Mouse (Mus musculus): ENCODE results near the gene Rp2. TPM values are rescaled to one million over a fixed set of nuclear protein-coding genes. Genes with fewer than 3 reads are reported as not detected.
"Not testable (repeated sequence)": the region's sequence is repeated elsewhere in the genome, so short reads cannot be mapped to it uniquely, and the experiment has no call there.

Rp2 gene
- polyA plus RNA-seq, 1 experiment from 2014 or later, result 18.9 TPM

DNA sequence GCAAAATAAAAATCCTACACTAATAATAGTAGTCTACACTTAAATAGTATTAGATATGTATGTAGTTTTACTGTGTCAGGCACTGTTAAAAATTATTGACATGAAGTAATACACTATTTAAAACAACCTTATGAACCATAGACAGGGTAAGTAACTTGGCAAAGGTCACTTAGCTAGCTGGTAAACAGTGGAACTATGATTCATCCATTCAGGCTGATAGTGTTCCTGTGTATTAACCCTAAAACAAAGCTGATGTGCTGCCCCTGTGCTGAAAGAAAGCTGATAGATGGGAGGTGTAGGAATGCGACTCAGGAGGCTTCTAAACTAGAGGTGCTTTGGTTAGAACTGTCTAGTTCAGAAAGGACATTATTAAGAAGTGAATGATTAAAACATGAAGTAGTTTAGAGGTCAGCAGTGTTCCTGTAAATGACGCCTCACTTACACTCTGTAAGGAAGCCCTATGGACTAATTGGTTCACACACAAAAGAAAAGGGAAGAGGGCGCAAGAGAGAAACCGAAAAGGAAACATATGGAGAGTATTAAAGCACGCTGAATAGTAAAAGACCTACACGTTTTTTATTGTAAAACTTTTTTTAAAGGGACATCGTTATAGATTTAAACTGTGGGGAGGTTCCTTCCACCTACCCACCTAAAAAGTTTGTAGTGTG lies 15.2 kb downstream of the Rp2 start:
- H3K27me3 ChIP-seq (replicated peaks; ENCODE audit: control insufficient read depth, insufficient read depth, low read length), result no peaks in the 10 kb centered on the region
- no peak overlapping the region for H3K4me2 ChIP-seq (ENCODE audit: low read length)
- no peaks in the 10 kb centered on the region for H3K4me1 ChIP-seq (replicated peaks; ENCODE audit: control insufficient read depth, insufficient read depth, low read length)
- H3K27ac ChIP-seq (ENCODE audit: low read depth), result no peak overlapping the region
- DNase-seq (ENCODE audit: low spot score) (no peak), ATAC-seq (replicated peaks; ENCODE audit: low FRiP score, low TSS enrichment, low read depth) (no peak)
- WGBS, result 84% methylated on average over 7 of the region's 7 CpGs
- H3K9me3 ChIP-seq (ENCODE audit: control insufficient read depth, low read length), result no peaks in the 10 kb centered on the region
- H3K36me3 ChIP-seq (ENCODE audit: control insufficient read depth, insufficient read depth, low read length), result peaks cover 6% of the 10 kb centered on the region
- H3K4me3 ChIP-seq (ENCODE audit: low read depth, low read length), result no peak overlapping the region
- H3K9ac ChIP-seq (ENCODE audit: low read length), result no peak overlapping the region

- Histone ChIP-seq H3K36me3 (ENCODE audit: control insufficient read depth, insufficient read depth, low read length) (peaks cover 6% of the 10 kb centered on the region), H3K9ac (ENCODE audit: low read length) (no peak overlapping the region), H3K27ac (ENCODE audit: low read depth) (no peak overlapping the region), H3K4me3 (ENCODE audit: low read depth, low read length) (no peak overlapping the region), H3K4me1 (replicated peaks; ENCODE audit: control insufficient read depth, insufficient read depth, low read length) (no peaks in the 10 kb centered on the region), H3K4me2 (ENCODE audit: low read length) (no peak overlapping the region), H3K27me3 (replicated peaks; ENCODE audit: control insufficient read depth, insufficient read depth, low read length) (no peaks in the 10 kb centered on the region), H3K9me3 (ENCODE audit: control insufficient read depth, low read length) (no peaks in the 10 kb centered on the region)
- no peak for ATAC-seq (replicated peaks; ENCODE audit: low FRiP score, low TSS enrichment, low read depth)
- 93% methylated on average over 6 of the region's 6 CpGs for WGBS
- no peak for DNase-seq (ENCODE audit: low spot score)
Observed at GRCm38 (mm10) chrX:20382260-20382659, 18.0 kb downstream of the Rp2 start.

- no peak overlapping the region for H3K9ac ChIP-seq (ENCODE audit: low read length)
- H3K4me2 ChIP-seq (ENCODE audit: low read length), result no peak overlapping the region
- H3K4me1 ChIP-seq (replicated peaks; ENCODE audit: control insufficient read depth, insufficient read depth, low read length), result no peaks in the 10 kb centered on the region
- H3K27ac ChIP-seq (ENCODE audit: low read depth), result no peak overlapping the region
- no peak for DNase-seq (ENCODE audit: low spot score)
- no peaks in the 10 kb centered on the region for H3K27me3 ChIP-seq (replicated peaks; ENCODE audit: control insufficient read depth, insufficient read depth, low read length)
- H3K4me3 ChIP-seq (ENCODE audit: low read depth, low read length), result no peak overlapping the region
- no peaks in the 10 kb centered on the region; the same call in 1 of the 2 replicates for H3K36me3 ChIP-seq (ENCODE audit: control insufficient read depth, insufficient read depth, low read length)
- no peaks in the 10 kb centered on the region for H3K9me3 ChIP-seq (ENCODE audit: control insufficient read depth, low read length)
- no peak for ATAC-seq (replicated peaks; ENCODE audit: low FRiP score, low TSS enrichment, low read depth)
- 74% methylated on average over 3 of the region's 3 CpGs for WGBS
Observed at GRCm38 (mm10) chrX:20387006-20387405, 22.7 kb downstream of the Rp2 start.

DNA sequence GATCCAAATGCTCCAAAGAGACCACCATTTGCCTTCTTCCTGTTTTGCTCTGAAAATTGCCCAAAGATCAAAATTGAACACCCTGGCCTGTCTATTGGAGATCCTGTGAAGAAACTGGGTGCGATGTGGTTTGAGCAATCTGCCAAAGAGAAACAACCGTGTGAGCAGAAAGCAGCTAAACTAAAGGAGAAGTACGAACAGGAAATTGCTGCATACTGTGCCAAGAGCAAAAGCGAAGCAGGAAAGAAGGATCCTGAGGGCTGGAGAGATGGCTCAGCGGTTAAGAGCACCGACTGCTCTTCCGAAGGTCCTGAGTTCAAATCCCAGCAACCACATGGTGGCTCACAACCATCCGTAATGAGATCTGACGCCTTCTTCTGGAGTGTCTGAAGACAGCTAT lies 27.7 kb downstream of the Rp2 start:
- H3K4me3 ChIP-seq (ENCODE audit: low read depth, low read length); H3K27me3 ChIP-seq (replicated peaks; ENCODE audit: control insufficient read depth, insufficient read depth, low read length); H3K9ac ChIP-seq (ENCODE audit: low read length); DNase-seq (ENCODE audit: low spot score); H3K36me3 ChIP-seq (ENCODE audit: control insufficient read depth, insufficient read depth, low read length); H3K27ac ChIP-seq (ENCODE audit: low read depth); H3K9me3 ChIP-seq (ENCODE audit: control insufficient read depth, low read length); H3K4me2 ChIP-seq (ENCODE audit: low read length); H3K4me1 ChIP-seq (replicated peaks; ENCODE audit: control insufficient read depth, insufficient read depth, low read length); ATAC-seq (replicated peaks; ENCODE audit: low FRiP score, low TSS enrichment, low read depth): not testable (repeated sequence)
- 90% methylated on average over 9 of the region's 9 CpGs for WGBS

- no peak overlapping the region for H3K4me3 ChIP-seq (ENCODE audit: low read depth, low read length)
- WGBS, result 67% methylated on average over 3 of the region's 3 CpGs
- no peaks in the 10 kb centered on the region for H3K9me3 ChIP-seq (ENCODE audit: control insufficient read depth, low read length)
- ATAC-seq (replicated peaks; ENCODE audit: low FRiP score, low TSS enrichment, low read depth) (no peak), DNase-seq (ENCODE audit: low spot score) (no peak)
- no peak overlapping the region for H3K27ac ChIP-seq (ENCODE audit: low read depth)
- no peaks in the 10 kb centered on the region for H3K4me1 ChIP-seq (replicated peaks; ENCODE audit: control insufficient read depth, insufficient read depth, low read length)
- no peak overlapping the region for H3K9ac ChIP-seq (ENCODE audit: low read length)
- H3K36me3 ChIP-seq (ENCODE audit: control insufficient read depth, insufficient read depth, low read length), result no peaks in the 10 kb centered on the region; the same call in 1 of the 2 replicates
- no peaks in the 10 kb centered on the region for H3K27me3 ChIP-seq (replicated peaks; ENCODE audit: control insufficient read depth, insufficient read depth, low read length)
- no peak overlapping the region for H3K4me2 ChIP-seq (ENCODE audit: low read length)
Observed at GRCm38 (mm10) chrX:20392942-20393341, 28.7 kb downstream of the Rp2 start.

DNA sequence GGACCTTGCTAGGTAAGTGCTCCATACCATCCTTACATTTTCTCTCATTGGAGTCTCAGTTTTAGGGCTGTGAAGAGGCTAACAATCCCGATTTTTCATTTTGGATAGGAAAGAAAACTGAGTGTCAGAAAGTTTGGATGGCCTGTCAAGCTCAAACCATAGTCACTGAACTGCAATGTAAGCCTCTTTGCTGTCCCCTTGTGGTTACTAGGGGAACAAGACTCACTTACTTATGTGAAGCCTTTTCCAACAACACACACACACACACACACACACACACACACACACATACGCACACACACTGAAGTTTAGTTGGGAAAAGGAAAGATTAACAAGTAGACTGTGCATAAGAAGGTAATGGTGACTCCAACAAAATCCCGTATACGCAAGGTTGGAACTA lies 39.8 kb downstream of the Rp2 start:
- Histone ChIP-seq H3K4me3 (ENCODE audit: low read depth, low read length) (no peak overlapping the region), H3K9ac (ENCODE audit: low read length) (no peak overlapping the region), H3K27ac (ENCODE audit: low read depth) (no peak overlapping the region), H3K27me3 (replicated peaks; ENCODE audit: control insufficient read depth, insufficient read depth, low read length) (no peaks in the 10 kb centered on the region), H3K4me1 (replicated peaks; ENCODE audit: control insufficient read depth, insufficient read depth, low read length) (no peaks in the 10 kb centered on the region), H3K36me3 (ENCODE audit: control insufficient read depth, insufficient read depth, low read length) (no peaks in the 10 kb centered on the region), H3K4me2 (ENCODE audit: low read length) (no peak overlapping the region), H3K9me3 (ENCODE audit: control insufficient read depth, low read length) (no peaks in the 10 kb centered on the region)
- 84% methylated on average over 4 of the region's 4 CpGs for WGBS
- no peak for DNase-seq (ENCODE audit: low spot score)
- ATAC-seq (replicated peaks; ENCODE audit: low FRiP score, low TSS enrichment, low read depth), result no peak

- H3K36me3 ChIP-seq (ENCODE audit: control insufficient read depth, insufficient read depth, low read length), result no peaks in the 10 kb centered on the region
- no peaks in the 10 kb centered on the region for H3K27me3 ChIP-seq (replicated peaks; ENCODE audit: control insufficient read depth, insufficient read depth, low read length)
- H3K9ac ChIP-seq (ENCODE audit: low read length), result no peak overlapping the region
- DNase-seq (ENCODE audit: low spot score) (no peak), ATAC-seq (replicated peaks; ENCODE audit: low FRiP score, low TSS enrichment, low read depth) (no peak)
- no peak overlapping the region for H3K4me3 ChIP-seq (ENCODE audit: low read depth, low read length)
- H3K9me3 ChIP-seq (ENCODE audit: control insufficient read depth, low read length), result no peaks in the 10 kb centered on the region
- no peaks in the 10 kb centered on the region for H3K4me1 ChIP-seq (replicated peaks; ENCODE audit: control insufficient read depth, insufficient read depth, low read length)
- H3K4me2 ChIP-seq (ENCODE audit: low read length), result no peak overlapping the region
- no peak overlapping the region for H3K27ac ChIP-seq (ENCODE audit: low read depth)
- 84% methylated on average over 2 of the region's 2 CpGs for WGBS
Observed at GRCm38 (mm10) chrX:20406909-20407308, 42.6 kb downstream of the Rp2 start.

DNA sequence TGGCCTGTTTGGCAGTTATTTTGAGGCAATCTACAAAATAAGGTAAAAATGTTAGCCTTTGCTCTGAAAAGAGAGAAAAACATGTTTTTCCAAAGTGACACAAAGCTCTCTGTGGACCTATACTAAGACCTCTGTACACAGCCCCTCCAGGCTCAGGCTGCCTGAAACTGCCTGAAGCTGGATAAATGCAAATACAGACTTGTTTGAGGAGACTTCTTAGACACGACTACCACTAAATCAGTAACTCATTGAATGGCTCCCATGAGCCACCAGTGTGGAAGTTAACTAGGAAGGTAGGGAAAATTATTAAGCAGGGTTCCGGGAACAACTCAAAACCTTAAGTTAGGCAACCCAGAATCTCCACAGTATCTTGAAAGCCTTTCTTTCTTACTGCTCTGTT lies 43.4 kb downstream of the Rp2 start:
- Histone ChIP-seq H3K4me1 (replicated peaks; ENCODE audit: control insufficient read depth, insufficient read depth, low read length) (no peaks in the 10 kb centered on the region), H3K9me3 (ENCODE audit: control insufficient read depth, low read length) (no peaks in the 10 kb centered on the region), H3K9ac (ENCODE audit: low read length) (no peak overlapping the region), H3K4me2 (ENCODE audit: low read length) (no peak overlapping the region), H3K27ac (ENCODE audit: low read depth) (no peak overlapping the region), H3K4me3 (ENCODE audit: low read depth, low read length) (no peak overlapping the region), H3K27me3 (replicated peaks; ENCODE audit: control insufficient read depth, insufficient read depth, low read length) (no peaks in the 10 kb centered on the region), H3K36me3 (ENCODE audit: control insufficient read depth, insufficient read depth, low read length) (no peaks in the 10 kb centered on the region)
- DNase-seq (ENCODE audit: low spot score), result no peak
- no peak for ATAC-seq (replicated peaks; ENCODE audit: low FRiP score, low TSS enrichment, low read depth)
- 64% methylated on average over 2 of the region's 2 CpGs for WGBS

DNA sequence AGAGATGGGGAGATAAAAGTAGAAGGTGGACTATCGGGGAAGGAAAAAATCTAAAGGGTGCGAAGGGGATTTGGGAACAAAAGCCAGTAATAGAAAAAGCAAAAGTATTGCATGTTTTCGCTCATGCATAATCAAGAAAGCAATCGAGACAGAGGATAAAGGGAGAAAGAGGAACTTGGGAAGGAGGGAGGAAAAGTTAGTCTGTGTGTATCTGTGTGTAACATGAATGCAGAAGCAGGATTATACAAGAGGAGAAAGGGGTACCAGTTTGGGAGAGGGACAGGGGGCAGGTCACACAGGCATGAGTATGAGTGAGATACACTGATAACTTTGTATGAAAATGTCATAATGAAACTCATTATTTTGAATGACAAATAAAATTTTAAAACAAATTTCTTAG lies 47.1 kb downstream of the Rp2 start:
- 94% methylated on average over 4 of the region's 4 CpGs for WGBS

More for the DNA sequence above, 47.1 kb downstream of the Rp2 start:
- H3K9ac ChIP-seq (ENCODE audit: low read length), result no peak overlapping the region
- ATAC-seq (replicated peaks; ENCODE audit: low FRiP score, low TSS enrichment, low read depth) (no peak), DNase-seq (ENCODE audit: low spot score) (no peak)
- H3K9me3 ChIP-seq (ENCODE audit: control insufficient read depth, low read length), result no peaks in the 10 kb centered on the region
- no peak overlapping the region for H3K27ac ChIP-seq (ENCODE audit: low read depth)
- H3K36me3 ChIP-seq (ENCODE audit: control insufficient read depth, insufficient read depth, low read length), result no peaks in the 10 kb centered on the region
- no peak overlapping the region for H3K4me2 ChIP-seq (ENCODE audit: low read length)
- no peaks in the 10 kb centered on the region for H3K27me3 ChIP-seq (replicated peaks; ENCODE audit: control insufficient read depth, insufficient read depth, low read length)
- no peaks in the 10 kb centered on the region for H3K4me1 ChIP-seq (replicated peaks; ENCODE audit: control insufficient read depth, insufficient read depth, low read length)
- no peak overlapping the region for H3K4me3 ChIP-seq (ENCODE audit: low read depth, low read length)
